Mouse (Mus musculus) layer of hippocampus, adult 11-12 months (tissue): ENCODE data around the gene P3h3.
"Not testable (repeated sequence)": the region's sequence is repeated elsewhere in the genome, so short reads cannot be mapped to it uniquely, and the experiment has no call there.

ENCODE experiments used
- DNase-seq: peaks from one replicate; pipeline ENCODE4 v3.0.0; 2022; ENCODE audit warnings: low spot score

The P3h3 gene

DNA sequence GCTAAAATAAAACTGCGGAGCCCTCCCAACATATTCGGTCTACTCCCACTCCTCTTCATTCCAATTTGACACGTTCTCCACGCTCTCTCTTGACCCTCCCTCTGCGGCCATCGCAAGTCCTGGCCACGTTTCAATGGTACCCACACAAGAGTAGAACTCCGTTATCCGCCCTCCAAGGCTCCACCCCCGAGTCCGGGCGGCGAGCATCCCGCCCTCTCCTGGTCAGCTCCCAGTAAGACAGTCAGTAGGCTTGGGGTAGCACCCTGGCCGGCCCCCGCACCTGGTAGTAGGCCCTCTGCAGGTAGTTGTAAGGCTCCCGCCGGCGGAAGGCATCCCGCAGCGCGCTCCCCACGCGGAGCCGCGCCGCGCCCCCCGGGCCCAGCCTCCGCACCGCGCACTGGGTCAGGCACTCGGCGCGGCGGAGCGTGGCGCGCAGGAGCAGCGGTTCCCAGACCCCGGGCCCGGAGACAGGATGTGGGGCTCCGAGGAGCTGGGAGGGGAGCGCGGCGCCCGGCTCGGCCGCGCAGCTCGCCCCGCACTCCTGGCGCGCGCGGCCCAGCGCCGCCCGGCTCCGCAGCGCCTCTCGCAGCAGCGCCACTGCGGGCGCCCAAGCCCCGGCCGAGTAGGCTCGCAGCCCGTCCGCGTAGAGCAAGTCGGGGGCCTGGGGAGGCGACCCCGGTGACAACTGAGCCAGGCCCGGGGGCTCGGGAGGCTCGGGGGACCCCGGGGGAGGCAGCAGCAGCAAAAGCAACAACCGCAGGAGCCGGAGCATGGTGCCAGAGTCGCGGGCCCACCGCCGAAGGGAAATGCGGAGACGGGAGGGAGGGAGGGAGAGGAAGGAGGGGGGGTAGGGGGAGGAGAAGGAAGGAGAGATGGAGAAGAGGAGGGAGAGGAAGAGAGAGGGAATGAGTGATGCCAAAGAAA, at the start of gene P3h3:
P3h3 (minus strand) TSS at position 837 of the 924 bp plus-strand sequence.
- DNase-seq = peak; percentile 85

DNA sequence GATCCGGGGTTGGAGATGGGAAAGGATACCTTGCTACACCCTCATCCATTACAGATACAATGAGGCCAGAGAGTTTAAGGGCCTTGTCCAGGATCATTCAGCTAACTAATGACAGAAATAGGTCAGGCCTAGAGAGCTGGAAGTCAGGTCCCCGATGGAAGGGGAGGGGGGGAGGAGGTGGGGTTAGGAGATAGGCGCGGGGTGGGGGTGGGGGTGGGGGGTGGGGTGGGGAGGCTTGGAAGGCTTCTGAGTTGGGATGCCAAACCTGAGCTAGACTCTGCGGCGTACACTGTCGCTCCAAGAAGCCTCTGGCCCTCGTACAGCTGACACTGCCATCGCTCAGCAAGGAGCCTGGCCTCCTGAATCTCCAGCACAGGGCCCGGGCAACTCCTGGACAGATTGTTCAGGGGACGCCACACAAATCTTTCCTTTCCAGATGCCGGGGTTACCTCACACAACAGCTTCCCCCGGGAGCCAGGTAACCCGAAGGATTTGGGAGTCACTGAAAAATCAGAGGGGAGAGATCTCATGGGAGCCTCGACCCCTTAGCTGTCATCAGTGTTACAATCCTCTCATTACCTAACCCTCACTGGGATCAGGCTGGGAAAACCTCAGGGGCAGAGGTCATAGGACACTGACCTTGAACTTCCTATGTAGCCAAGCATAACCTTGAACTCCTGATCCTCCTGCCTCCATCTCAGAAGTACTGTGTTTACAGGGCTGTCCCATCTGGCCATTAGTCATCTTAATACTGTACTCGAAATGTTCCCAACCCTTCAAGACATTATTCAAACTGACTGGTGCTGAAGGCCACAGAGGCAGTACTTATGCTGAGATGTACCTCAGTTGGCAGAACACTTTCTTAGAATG, 47.7 kb upstream of the P3h3 start:
- DNase-seq = no peak

DNA sequence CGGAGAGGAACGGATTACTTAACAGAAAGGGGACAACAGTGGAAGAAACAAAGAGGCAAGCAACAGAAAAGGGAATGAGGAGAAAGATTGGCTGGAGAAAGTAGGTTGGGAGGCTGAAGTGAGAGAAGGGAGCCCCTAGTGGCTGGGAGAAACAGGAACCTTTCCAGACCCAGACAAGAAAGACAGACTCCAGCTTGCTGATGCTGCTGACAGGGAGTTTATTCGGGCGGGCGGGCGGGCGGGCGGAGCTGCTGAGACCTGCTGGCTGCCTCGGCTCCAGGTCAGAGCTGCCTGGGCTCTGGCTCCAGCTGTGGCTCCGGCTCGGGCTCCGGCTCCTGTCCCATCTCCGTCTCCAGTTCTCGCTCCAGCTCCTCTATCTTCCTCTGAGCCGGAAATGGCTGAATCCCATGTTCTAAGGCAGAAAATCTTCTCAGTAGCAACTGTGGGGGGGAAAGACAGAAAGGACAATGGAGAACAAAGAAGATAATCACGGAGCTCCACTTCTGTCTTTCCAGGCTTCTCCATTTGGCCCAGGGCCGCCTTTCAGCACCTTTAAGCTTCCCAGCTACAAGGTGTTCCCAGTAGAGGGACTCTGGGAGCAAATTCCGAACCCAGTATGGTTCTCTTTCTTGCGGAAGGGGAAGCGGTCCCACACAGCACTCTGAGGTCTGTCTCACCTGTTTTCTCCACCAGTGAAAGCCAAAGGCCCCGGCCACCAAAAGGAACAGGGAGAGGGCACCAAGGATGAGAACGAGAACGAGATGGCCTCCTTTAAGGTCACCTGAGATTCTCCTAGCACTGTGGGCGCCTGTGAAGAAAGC, 46.8 kb upstream of the P3h3 start:
- peak; percentile 84 for DNase-seq

DNA sequence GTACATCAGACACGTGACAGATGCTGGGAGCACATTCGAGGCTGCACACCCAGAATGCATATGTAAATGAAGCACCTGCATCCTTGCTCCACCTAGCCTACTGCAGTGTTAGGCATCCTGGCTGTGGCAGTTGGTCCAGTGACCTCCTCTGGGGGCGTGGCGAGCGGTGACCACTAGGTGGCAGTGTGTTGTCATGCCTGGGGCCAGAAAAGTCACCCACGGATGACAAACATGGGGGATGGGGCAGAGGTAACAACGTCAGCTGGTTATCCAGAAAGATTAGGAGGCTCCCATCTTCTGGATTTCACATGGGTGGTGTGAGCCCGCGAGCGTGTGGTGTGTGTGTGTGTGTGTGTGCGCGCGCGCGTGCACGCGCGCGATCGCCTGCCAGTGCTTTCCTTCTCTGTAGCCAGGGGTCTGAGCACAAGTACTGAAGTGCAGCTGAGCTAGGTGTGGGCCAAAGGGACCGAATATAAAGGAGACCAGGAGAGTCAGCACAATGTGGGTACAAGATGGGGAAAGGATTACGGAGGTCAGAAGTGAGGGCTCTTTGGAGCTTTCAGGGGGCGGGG, 46.1 kb upstream of the P3h3 start:
- DNase-seq = peak; percentile 95

GRCm38 (mm10) chr6:124901851-124902250, 44.3 kb upstream of the P3h3 start:
- no peak for DNase-seq

DNA sequence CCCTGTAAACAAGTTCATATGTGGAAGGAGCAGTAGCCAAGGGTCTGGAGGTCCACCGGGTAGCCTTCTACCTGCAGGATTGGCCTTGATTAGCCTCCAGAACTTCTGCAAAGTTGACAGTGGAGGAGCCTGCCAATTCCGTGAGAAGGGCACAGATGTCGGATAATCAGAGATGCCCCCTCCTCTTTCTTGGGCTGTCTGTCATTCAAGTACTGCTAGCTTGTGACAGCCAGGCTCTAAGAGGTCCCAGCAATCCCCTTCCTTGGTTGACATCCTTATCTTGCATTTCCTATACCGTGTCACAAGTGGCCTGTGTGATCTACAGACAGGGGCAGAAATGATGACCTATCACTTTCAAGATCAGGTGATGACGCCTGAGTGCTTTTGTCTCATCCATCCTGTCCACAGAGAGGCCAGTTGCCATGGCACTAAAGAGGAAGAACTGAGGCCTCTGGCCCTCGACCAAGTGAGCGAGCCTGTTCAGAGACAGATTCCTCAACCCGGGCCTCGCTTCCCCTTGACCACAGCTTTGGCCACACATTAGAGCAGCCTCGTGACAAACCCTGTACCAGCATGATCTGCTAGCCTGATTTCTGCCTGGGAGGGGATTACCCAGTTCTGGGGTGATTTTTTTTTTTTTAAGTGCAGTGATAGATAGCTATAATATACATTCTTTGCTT, 43.4 kb upstream of the P3h3 start:
- DNase-seq = peak; percentile 73

- DNase-seq = no peak
Measured at GRCm38 (mm10) chr6:124900056-124900800, 42.7 kb upstream of the P3h3 start.

GRCm38 (mm10) chr6:124898359-124898758, 40.8 kb upstream of the P3h3 start:
- DNase-seq = no peak

- DNase-seq = not testable (repeated sequence)
Measured at GRCm38 (mm10) chr6:124894113-124894512, 36.6 kb upstream of the P3h3 start.

- DNase-seq = no peak
Measured at GRCm38 (mm10) chr6:124890997-124891396, 33.4 kb upstream of the P3h3 start.

GRCm38 (mm10) chr6:124888555-124889125, 31.1 kb upstream of the P3h3 start:
- DNase-seq = no peak

GRCm38 (mm10) chr6:124887986-124888385, 30.4 kb upstream of the P3h3 start, which contains the start of gene Cd4:
Gene Cd4 (minus strand): TSS chr6:124888221.
- no peak for DNase-seq

DNA sequence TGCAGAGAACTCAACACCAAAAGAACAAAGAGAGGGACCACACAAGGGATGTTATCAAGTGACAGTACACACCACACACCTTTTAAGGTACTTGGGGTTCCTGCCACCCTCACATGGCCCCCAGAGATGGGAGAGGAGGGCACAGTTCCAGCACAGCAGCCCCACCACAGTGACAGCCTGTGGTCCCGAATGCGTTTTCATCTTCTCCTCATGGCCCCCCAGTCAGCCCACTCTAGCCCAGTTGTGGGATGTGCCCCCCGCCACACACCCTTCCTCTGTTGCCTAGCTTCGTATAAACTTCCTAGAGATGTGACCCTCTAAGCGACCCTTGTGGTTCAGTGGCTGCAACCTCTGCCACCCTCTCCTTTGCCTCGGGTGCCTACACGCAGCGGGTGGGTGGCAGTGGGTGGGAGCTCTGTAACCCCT, 28.4 kb upstream of the P3h3 start:
- DNase-seq = no peak

- DNase-seq = no peak
Measured at GRCm38 (mm10) chr6:124884714-124885500, 27.4 kb upstream of the P3h3 start.

- no peak for DNase-seq
Measured at GRCm38 (mm10) chr6:124883351-124883750, 25.8 kb upstream of the P3h3 start.

- no peak for DNase-seq
Measured at GRCm38 (mm10) chr6:124881821-124882220, 24.3 kb upstream of the P3h3 start.

GRCm38 (mm10) chr6:124879390-124879789, 21.8 kb upstream of the P3h3 start:
- no peak for DNase-seq

- no peak for DNase-seq
Measured at GRCm38 (mm10) chr6:124874348-124874747, 16.8 kb upstream of the P3h3 start.

GRCm38 (mm10) chr6:124866560-124866959, 9.0 kb upstream of the P3h3 start:
- DNase-seq = no peak
